Mouse (Mus musculus) G1E (cell line): ENCODE measurements at regions not wholly inside any gene's neighbourhood (a gene's known extent, or its start where the extent isn't known, plus 50 kb on each side); places are given as distances from the start of the nearest gene placed in this dataset.

ENCODE experiments used
- CTCF ChIP-seq: IDR thresholded peaks from 2 replicates; pipeline ENCODE4 v1.5.1; 2012; ENCODE audit warnings: low read depth, low read length, inconsistent platforms, mixed read lengths
- GATA1 ChIP-seq: IDR thresholded peaks from 2 replicates; pipeline ENCODE4 v1.6.1; 2012; ENCODE audit warnings: borderline replicate concordance, low read length, inconsistent platforms, mixed read lengths
- GATA2 ChIP-seq: IDR thresholded peaks from 2 replicates; pipeline ENCODE4 v1.6.1; 2012; ENCODE audit warnings: low read depth, low read length, inconsistent platforms, borderline replicate concordance
- POLR2AphosphoS5 ChIP-seq: IDR thresholded peaks from 2 replicates; pipeline ENCODE4 v1.6.1; 2012; ENCODE audit warnings: low read depth, low read length, inconsistent platforms; ENCODE audit not compliant: insufficient replicate concordance
- TAL1 ChIP-seq: conservative IDR thresholded peaks from 2 replicates; pipeline ENCODE4 v1.6.1; 2012; ENCODE audit warnings: low read depth, low read length, inconsistent platforms, mixed read lengths

DNA sequence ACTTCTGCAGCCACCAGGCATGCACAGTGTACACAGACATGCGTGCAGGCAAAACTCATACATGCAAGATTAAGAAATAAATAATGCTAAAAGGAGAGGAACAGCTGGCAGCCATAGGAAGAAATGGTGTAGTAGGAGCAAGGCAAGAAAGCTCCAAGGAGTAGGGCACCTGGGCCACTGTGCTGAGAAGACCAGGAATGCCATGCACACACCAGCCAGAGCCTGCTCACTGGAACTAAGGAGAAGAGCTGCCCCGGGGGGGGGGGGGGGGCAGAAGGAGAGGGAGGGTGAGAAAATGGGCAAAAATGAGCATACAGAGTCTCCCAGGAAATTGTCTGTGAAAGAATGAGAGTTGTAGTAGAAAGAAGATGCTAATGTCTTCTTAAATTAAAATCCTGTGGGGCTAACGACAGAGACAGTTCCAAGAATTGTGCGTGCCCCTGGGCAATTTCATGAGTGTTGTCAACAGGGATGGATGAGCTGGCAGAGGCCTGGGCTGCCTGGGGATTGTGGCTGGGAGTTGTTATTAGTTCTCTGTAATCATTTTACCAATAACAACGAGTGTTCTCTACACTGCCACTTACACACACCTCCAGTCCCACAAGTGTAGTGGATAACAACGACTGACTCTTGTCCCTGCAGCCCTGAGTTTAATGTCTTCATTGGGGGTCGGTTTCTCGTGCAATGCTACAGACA, 54.2 kb upstream of the Syt13 start:
- TF ChIP-seq GATA1 (no peak), CTCF (no peak), TAL1 (no peak), POLR2AphosphoS5 (no peak), GATA2 (no peak)
